ENCODE assay signal across 8 mouse cellular contexts in genomic region chr9:21183905-21184413, GRCm38 (mm10). TPM values are rescaled to one million over a fixed set of nuclear protein-coding genes. Genes with fewer than 3 reads are reported as not detected.
A peak's percentile ranks its signal among the peaks of the same experiment; 100 is the strongest.
DNase-seq lines count a peak whose midpoint lies in the region; ATAC-seq and TF ChIP-seq lines count a peak whose summit lies in the region.

No protein-coding gene starts in this region.

- no peaks in the 10 kb centered on the region for H3K9me3 ChIP-seq in intestine, embryonic 16.5 days (ENCODE audit: control insufficient read depth, low read length)
- no peaks in the 10 kb centered on the region for H3K9me3 ChIP-seq in liver, postnatal 0 days (ENCODE audit: low read length)
- no peaks in the 10 kb centered on the region for H3K9me3 ChIP-seq in neural tube, embryonic 13.5 days

- H3K4me1 ChIP-seq in intestine, embryonic 16.5 days (ENCODE audit: control insufficient read depth, insufficient read depth, low read length): peaks cover 24% of the 10 kb centered on the region
- peaks cover 35% of the 10 kb centered on the region for H3K4me1 ChIP-seq in liver, postnatal 0 days (ENCODE audit: insufficient read depth)
- H3K4me1 ChIP-seq in neural tube, embryonic 13.5 days (replicated peaks): peaks cover 20% of the 10 kb centered on the region

- DNase-seq in cerebellum, adult 11-12 months: no peak
- peak; percentile 48 for DNase-seq in c-Kit-positive CD71-positive TER-119-positive erythroid progenitor cells, embryonic 14.5 days (ENCODE audit: low spot score)
- peak; percentile 82 to 84 for DNase-seq in heart, adult 18-20 months
- peak; percentile 81 for DNase-seq in liver, postnatal 0 days
- DNase-seq in frontal cortex, postnatal 36 days (ENCODE audit: low spot score in 2 of 2): no peak

- TF ChIP-seq EP300 in liver, postnatal 0 days (IDR thresholded peaks at IDR 0.05; ENCODE audit: low read depth): no peak

- H3K4me2 ChIP-seq in intestine, embryonic 16.5 days (ENCODE audit: low read depth, low read length): peak overlapping the region; percentile 62
- peak overlapping the region; percentile 76 for H3K4me2 ChIP-seq in liver, postnatal 0 days (ENCODE audit: low read depth, low read length)
- peak overlapping the region; percentile 47 for H3K4me2 ChIP-seq in neural tube, embryonic 13.5 days

- H3K27ac ChIP-seq in intestine, embryonic 16.5 days (ENCODE audit: low read length): no peak overlapping the region
- peak overlapping the region; percentile 39; the same call in 1 of the 2 replicates for H3K27ac ChIP-seq in liver, postnatal 0 days (ENCODE audit: low read depth)
- no peak overlapping the region for H3K27ac ChIP-seq in neural tube, embryonic 13.5 days (replicated peaks)

- peak overlapping the region; percentile 64 for H3K9ac ChIP-seq in intestine, embryonic 16.5 days (ENCODE audit: low read depth, low read length)
- H3K9ac ChIP-seq in liver, postnatal 0 days (replicated peaks): peak overlapping the region; percentile 69
- peak overlapping the region; percentile 45 for H3K9ac ChIP-seq in neural tube, embryonic 13.5 days

- peak overlapping the region; percentile 49 for H3K4me3 ChIP-seq in intestine, embryonic 16.5 days (ENCODE audit: low read length)
- H3K4me3 ChIP-seq in liver, postnatal 0 days (ENCODE audit: low read depth, low read length): peak overlapping the region; percentile 55
- H3K4me3 ChIP-seq in neural tube, embryonic 13.5 days: peak overlapping the region; percentile 20

- WGBS in intestine, embryonic 16.5 days: 9% methylated on average over 34 of the region's 34 CpGs
- WGBS in liver, postnatal 0 days (ENCODE audit: insufficient replicate concordance): 5% methylated on average over 34 of the region's 34 CpGs
- 4% methylated on average over 33 of the region's 34 CpGs for WGBS in neural tube, embryonic 13.5 days

- ATAC-seq in cerebellum, adult (ENCODE audit: insufficient number of reproducible peaks, low FRiP score, low TSS enrichment): peak; percentile 39; the same call in 1 of the 2 replicates
- peak; percentile 74 for ATAC-seq in intestine, embryonic 16.5 days
- ATAC-seq in liver, postnatal 0 days: peak; percentile 73
- ATAC-seq in neural tube, embryonic 13.5 days (ENCODE audit: low read depth): peak; percentile 37; the same call in 1 of the 2 replicates

- no peaks in the 10 kb centered on the region for H3K36me3 ChIP-seq in intestine, embryonic 16.5 days (ENCODE audit: control insufficient read depth, insufficient read depth, low read length)
- H3K36me3 ChIP-seq in liver, postnatal 0 days (replicated peaks; ENCODE audit: insufficient read depth, low read length): no peaks in the 10 kb centered on the region
- no peaks in the 10 kb centered on the region for H3K36me3 ChIP-seq in neural tube, embryonic 13.5 days

- H3K27me3 ChIP-seq in intestine, embryonic 16.5 days (replicated peaks; ENCODE audit: control insufficient read depth, insufficient read depth, low read length): no peaks in the 10 kb centered on the region; the same call in 1 of the 2 replicates
- no peaks in the 10 kb centered on the region for H3K27me3 ChIP-seq in liver, postnatal 0 days (ENCODE audit: insufficient read depth, low read length)
- H3K27me3 ChIP-seq in neural tube, embryonic 13.5 days: peaks cover 42% of the 10 kb centered on the region

- peak; percentile 37 for TF ChIP-seq CTCF in liver, postnatal 0 days (IDR thresholded peaks at IDR 0.05; ENCODE audit: low read depth)

RNA-seq across cellular contexts. Expression of gene Pde4a, which starts 18.4 kb away (rescaled TPM):
- total RNA-seq in heart, adult 18-20 months (2021): 10 to 100 TPM; 52.5 to 59.1 TPM
- polyA plus RNA-seq in intestine, embryonic 16.5 days (2015; fragmentation: Nextera tagmentation; extraction: Ambion mirVana): 6.2 and 7.8 TPM in 2 replicates
- 1.4 and 1.5 TPM in 2 replicates for polyA plus RNA-seq in liver, postnatal 0 days (2015; fragmentation: Nextera tagmentation; extraction: Ambion mirVana)
- 17.5 and 18.9 TPM in 2 replicates for polyA plus RNA-seq in neural tube, embryonic 13.5 days (2015; fragmentation: Nextera tagmentation; extraction: Ambion mirVana)

RNA-seq across cellular contexts. Expression of gene Cdc37, which starts 34.2 kb away (rescaled TPM):
- total RNA-seq in heart, adult 18-20 months (2021): 100 to 1,000 TPM; 160 to 168 TPM
- polyA plus RNA-seq in intestine, embryonic 16.5 days (2015; fragmentation: Nextera tagmentation; extraction: Ambion mirVana): 247 and 261 TPM in 2 replicates
- 81.1 and 84.1 TPM in 2 replicates for polyA plus RNA-seq in liver, postnatal 0 days (2015; fragmentation: Nextera tagmentation; extraction: Ambion mirVana)
- 228 and 273 TPM in 2 replicates for polyA plus RNA-seq in neural tube, embryonic 13.5 days (2015; fragmentation: Nextera tagmentation; extraction: Ambion mirVana)

RNA-seq across cellular contexts. Expression of gene Tyk2, which starts 52.9 kb away (rescaled TPM):
- total RNA-seq in heart, adult 18-20 months (2021): 10 to 100 TPM in 1 of 2 experiments, 1 to 10 TPM in 1; 8.0 to 10.3 TPM
- 17.0 and 18.1 TPM in 2 replicates for polyA plus RNA-seq in intestine, embryonic 16.5 days (2015; fragmentation: Nextera tagmentation; extraction: Ambion mirVana)
- polyA plus RNA-seq in liver, postnatal 0 days (2015; fragmentation: Nextera tagmentation; extraction: Ambion mirVana): 4.5 and 5.4 TPM in 2 replicates
- polyA plus RNA-seq in neural tube, embryonic 13.5 days (2015; fragmentation: Nextera tagmentation; extraction: Ambion mirVana): 11.7 TPM in 2 replicates

RNA-seq across cellular contexts. Expression of gene Keap1, which starts 55.2 kb away (rescaled TPM):
- 10 to 100 TPM; 43.1 to 44.5 TPM for total RNA-seq in heart, adult 18-20 months (2021)
- polyA plus RNA-seq in intestine, embryonic 16.5 days (2015; fragmentation: Nextera tagmentation; extraction: Ambion mirVana): 58.1 and 59.7 TPM in 2 replicates
- polyA plus RNA-seq in liver, postnatal 0 days (2015; fragmentation: Nextera tagmentation; extraction: Ambion mirVana): 22.9 and 26.5 TPM in 2 replicates
- polyA plus RNA-seq in neural tube, embryonic 13.5 days (2015; fragmentation: Nextera tagmentation; extraction: Ambion mirVana): 60.9 and 64.4 TPM in 2 replicates

Comparison
In these comparisons a context has a peak if more than half of its experiments do, and no peak if none do; other contexts are left out.
1. DNase-seq: peak in c-Kit-positive CD71-positive TER-119-positive erythroid progenitor cells, embryonic 14.5 days (single experiment), heart, adult 18-20 months (2 of 2) and liver, postnatal 0 days (single experiment); none in cerebellum, adult 11-12 months (single experiment) and frontal cortex, postnatal 36 days (0 of 2).
2. Peak in every context shown above with its lines, with median percentiles within 50 percentile points of each other: ATAC-seq, H3K4me2 ChIP-seq, H3K4me3 ChIP-seq and H3K9ac ChIP-seq.